Mouse (Mus musculus) adrenal gland, postnatal 36 days (tissue): ENCODE results near the gene Polr1b. TPM values are rescaled to one million over a fixed set of nuclear protein-coding genes. Genes with fewer than 3 reads are reported as not detected.

Source experiments
- total RNA-seq, 2 experiments: library from RNA; stranded (reverse); gene quantifications; 2 replicates each; pipeline ENCODE4 v1.2.3; 2021

The Polr1b gene
- total RNA-seq, 2 experiments from 2014 or later: 14.4 to 19.8 TPM

Other genes with a start within 250 kb of the Polr1b start
- 1 to 10 TPM; 4.6 to 4.9 TPM for gene Fbln7, start 238.0 kb upstream of the Polr1b start, total RNA-seq
- gene Zc3h8, start 156.9 kb upstream of the Polr1b start, total RNA-seq: 1 to 10 TPM; 3.6 to 3.9 TPM
- 1 to 10 TPM; 3.6 to 5.7 TPM for gene Zc3h6, start 133.6 kb upstream of the Polr1b start, total RNA-seq
- gene Gm10762, start 133.3 kb upstream of the Polr1b start, total RNA-seq: 1 to 10 TPM; 4.3 to 6.8 TPM
- gene Vinac1, start 52.8 kb upstream of the Polr1b start, total RNA-seq: under 1 TPM; 0.07 to 0.10 TPM
- gene Ttl, start 35.1 kb upstream of the Polr1b start, total RNA-seq: 10 to 100 TPM; 10.7 to 12.1 TPM
- gene Chchd5, start 28.7 kb downstream of the Polr1b start, total RNA-seq: 10 to 100 TPM; 17.0 to 23.4 TPM
- gene Slc20a1, start 97.8 kb downstream of the Polr1b start, total RNA-seq: 10 to 100 TPM; 16.1 to 20.3 TPM
- gene Ckap2l, start 196.2 kb downstream of the Polr1b start, total RNA-seq: 1 to 10 TPM; 3.0 to 3.5 TPM
- under 1 TPM in 1 of 2 experiments, not detected in 1; 0.17 TPM for gene Il1a, start 209.0 kb downstream of the Polr1b start, total RNA-seq